Mouse (Mus musculus): ENCODE results near the gene Zdhhc19. TPM values are rescaled to one million over a fixed set of nuclear protein-coding genes. Genes with fewer than 3 reads are reported as not detected.

Gene Zdhhc19
- total and polyA plus RNA-seq, 3 experiments = not detected

DNA sequence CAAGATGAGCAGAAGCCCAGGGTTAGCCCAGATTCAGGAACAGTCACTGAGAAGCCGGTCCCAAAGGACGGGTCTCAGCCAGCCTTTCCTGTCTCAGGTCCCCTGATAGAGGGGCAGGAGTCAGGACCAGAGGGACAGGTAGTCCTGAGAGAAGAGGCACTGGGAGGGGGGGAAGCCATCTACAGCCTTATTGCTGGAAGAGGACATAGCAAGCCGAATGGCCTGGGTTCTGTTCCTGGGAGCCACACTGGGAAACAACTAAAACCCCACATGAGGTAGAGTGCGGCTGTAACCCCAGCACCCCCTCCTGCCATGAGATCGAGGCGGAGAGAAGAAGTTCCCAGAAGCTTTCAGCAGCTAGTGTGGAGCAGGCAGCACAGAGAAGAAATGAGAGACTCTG is 17.9 kb downstream of the Zdhhc19 start:
- H3K9ac ChIP-seq (ENCODE audit: low read depth, low read length) = no peak overlapping the region
- H3K27ac ChIP-seq = no peak overlapping the region
- no peak for DNase-seq
- H3K4me1 ChIP-seq (ENCODE audit: control insufficient read depth, insufficient read depth, low read length) = no peaks in the 10 kb centered on the region; the same call in 1 of the 2 replicates
- TF ChIP-seq POLR2A (IDR thresholded peaks at IDR 0.05; ENCODE audit: insufficient read depth, low read depth, low read length) (no peak), EP300 (IDR thresholded peaks at IDR 0.05; ENCODE audit: insufficient read depth, low read depth, low read length) (no peak), CTCF (IDR thresholded peaks at IDR 0.05) (no peak)
- H3K79me2 ChIP-seq (replicated peaks; ENCODE audit: control insufficient read depth, insufficient read depth, low read length) = no peaks in the 10 kb centered on the region
- H3K4me3 ChIP-seq = no peak overlapping the region
- WGBS = 95% methylated on average over 6 of the region's 6 CpGs
- H3K36me3 ChIP-seq (ENCODE audit: control insufficient read depth, insufficient read depth, low read length) = no peaks in the 10 kb centered on the region
- H3K27me3 ChIP-seq (ENCODE audit: control insufficient read depth, insufficient read depth, low read length) = no peaks in the 10 kb centered on the region; the same call in 1 of the 2 replicates
- intact Hi-C loops (cut with DNase I) = no loop called here

DNA sequence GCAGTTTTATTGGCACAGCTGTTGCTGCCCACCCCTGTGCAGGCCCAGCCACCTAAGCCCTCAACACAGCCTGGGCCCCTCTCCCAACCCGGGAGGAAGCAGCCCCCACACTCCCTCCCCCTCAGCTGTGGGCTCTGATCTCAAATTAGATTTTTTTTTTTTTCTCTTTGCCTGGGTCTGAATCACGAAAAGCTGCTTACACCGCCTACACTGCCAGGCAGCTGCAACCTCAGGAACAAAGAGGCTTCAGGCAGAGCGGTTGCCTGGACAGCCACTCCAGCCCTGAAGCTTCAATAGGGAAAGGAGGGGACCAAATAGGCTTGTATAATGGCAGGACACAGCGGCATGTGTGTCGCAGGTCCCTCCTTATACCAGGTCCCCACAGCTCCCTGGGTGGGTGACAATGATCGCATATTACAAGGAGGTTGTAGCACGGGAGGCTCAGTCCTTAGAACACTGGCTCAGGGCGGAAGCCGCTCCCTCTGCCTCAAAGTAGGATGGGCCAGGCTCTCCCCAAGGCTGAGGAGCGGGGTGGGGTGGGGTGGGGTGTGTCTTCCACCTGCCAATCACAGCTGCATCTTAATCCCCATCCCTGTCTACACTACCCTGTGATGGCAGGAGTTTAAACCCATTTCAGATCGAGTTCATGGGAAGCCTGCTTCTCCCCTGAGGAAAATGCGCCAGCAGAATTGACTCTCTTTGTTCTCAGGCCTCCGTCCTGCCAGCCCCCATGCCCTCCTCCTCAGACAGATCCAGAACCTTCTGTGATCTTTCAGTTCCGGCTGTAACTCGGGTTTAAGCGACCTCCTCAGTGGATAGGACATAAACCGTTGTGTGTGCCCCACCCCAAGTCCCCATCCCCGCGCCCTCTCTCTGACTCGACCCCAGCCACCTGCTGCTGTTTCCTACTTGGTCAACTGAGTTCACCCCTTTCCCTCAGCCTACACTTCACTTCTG is 20.2 kb downstream of the Zdhhc19 start:
- intact Hi-C loops (cut with DNase I) = no loop called here
- Histone ChIP-seq H3K27ac (no peak overlapping the region), H3K36me3 (ENCODE audit: control insufficient read depth, insufficient read depth, low read length) (no peaks in the 10 kb centered on the region), H3K4me3 (no peak overlapping the region), H3K79me2 (replicated peaks; ENCODE audit: control insufficient read depth, insufficient read depth, low read length) (no peaks in the 10 kb centered on the region), H3K9ac (ENCODE audit: low read depth, low read length) (no peak overlapping the region), H3K27me3 (ENCODE audit: control insufficient read depth, insufficient read depth, low read length) (no peaks in the 10 kb centered on the region; the same call in 1 of the 2 replicates), H3K4me1 (ENCODE audit: control insufficient read depth, insufficient read depth, low read length) (no peaks in the 10 kb centered on the region)
- 43% methylated on average over 21 of the region's 21 CpGs for WGBS
- TF ChIP-seq EP300 (IDR thresholded peaks at IDR 0.05; ENCODE audit: insufficient read depth, low read depth, low read length) (no peak), CTCF (IDR thresholded peaks at IDR 0.05) (no peak), POLR2A (IDR thresholded peaks at IDR 0.05; ENCODE audit: insufficient read depth, low read depth, low read length) (no peak)
- DNase-seq = no peak

DNA sequence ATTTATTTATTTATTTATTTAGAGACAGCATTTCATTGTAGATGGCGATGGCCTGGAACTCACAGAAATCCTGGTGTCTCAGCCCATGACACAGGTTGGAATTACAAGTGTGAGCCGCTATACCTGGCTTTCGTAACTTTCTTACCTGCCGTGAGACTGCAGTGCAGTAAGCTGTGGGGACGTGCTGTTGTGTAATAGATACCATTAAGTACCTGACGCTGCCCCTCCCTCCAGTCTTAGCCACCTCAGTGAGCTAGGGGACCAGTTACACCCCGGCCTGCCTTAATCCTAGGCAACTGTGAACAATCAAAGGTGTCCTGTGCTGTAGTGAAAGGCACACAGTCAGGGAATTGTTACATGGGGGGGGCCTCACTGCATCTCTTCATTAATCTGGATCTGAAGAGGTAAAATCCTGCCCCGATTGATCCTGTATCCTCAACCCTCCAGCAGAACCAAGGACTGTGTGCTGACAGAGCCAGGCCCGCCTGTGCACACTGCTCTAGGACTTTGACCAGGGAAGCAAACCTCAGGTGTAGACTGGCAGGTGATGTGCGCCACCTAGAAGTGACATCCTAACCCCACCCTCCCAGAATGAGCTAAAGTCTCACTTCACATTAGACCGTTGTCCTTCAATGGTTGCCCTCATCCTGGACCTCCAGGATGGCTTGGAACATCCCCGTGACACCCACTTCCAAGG is 21.9 kb downstream of the Zdhhc19 start:
- no peaks in the 10 kb centered on the region; the same call in 1 of the 2 replicates for H3K27me3 ChIP-seq (ENCODE audit: control insufficient read depth, insufficient read depth, low read length)
- H3K9ac ChIP-seq (ENCODE audit: low read depth, low read length) = no peak overlapping the region
- no peak for TF ChIP-seq CTCF (IDR thresholded peaks at IDR 0.05)
- no peak for TF ChIP-seq POLR2A (IDR thresholded peaks at IDR 0.05; ENCODE audit: insufficient read depth, low read depth, low read length)
- TF ChIP-seq EP300 (IDR thresholded peaks at IDR 0.05; ENCODE audit: insufficient read depth, low read depth, low read length) = no peak
- H3K27ac ChIP-seq = no peak overlapping the region
- no peaks in the 10 kb centered on the region for H3K36me3 ChIP-seq (ENCODE audit: control insufficient read depth, insufficient read depth, low read length)
- DNase-seq = no peak
- no peak overlapping the region for H3K4me3 ChIP-seq
- no peaks in the 10 kb centered on the region for H3K4me1 ChIP-seq (ENCODE audit: control insufficient read depth, insufficient read depth, low read length)
- intact Hi-C loops (cut with DNase I) = no loop called here
- no peaks in the 10 kb centered on the region for H3K79me2 ChIP-seq (replicated peaks; ENCODE audit: control insufficient read depth, insufficient read depth, low read length)
- WGBS = 87% methylated on average over 12 of the region's 12 CpGs

DNA sequence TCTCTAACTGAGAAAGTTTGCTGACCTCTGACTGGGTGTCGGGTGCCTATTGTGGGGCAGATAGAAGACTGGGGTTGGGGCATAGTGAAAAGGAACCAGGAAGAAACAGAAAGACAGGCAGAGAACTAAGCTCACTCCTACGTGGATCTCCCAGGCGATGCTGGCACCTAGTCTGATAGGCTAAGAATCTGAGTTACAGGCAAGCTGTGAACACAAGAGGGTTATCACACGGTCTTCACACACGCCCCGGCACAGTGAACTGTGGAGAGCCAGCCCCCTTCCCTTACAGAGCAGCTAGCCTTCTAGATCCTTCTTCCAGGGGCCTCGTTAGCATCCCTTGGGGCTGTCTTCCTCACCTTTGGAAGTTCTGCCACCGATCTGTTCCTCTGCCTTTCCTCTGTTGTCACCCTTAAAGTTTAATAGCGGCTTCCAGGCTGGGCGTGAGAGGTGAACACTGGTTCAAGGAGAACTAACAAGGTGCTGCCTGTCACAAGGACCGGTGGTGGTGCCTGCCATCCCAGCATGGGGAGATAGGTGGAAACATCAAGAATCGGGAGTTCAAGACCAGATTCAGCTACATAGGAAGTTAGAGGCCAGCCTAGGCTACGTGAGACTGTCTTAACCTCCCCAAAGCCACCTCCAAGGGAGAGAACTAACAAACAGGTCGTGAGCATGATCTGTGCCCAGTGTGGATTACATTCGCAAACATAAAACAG is 23.7 kb downstream of the Zdhhc19 start:
- H3K9ac ChIP-seq (ENCODE audit: low read depth, low read length) = no peak overlapping the region
- H3K4me3 ChIP-seq = no peak overlapping the region
- H3K36me3 ChIP-seq (ENCODE audit: control insufficient read depth, insufficient read depth, low read length) = no peaks in the 10 kb centered on the region
- intact Hi-C loops (cut with DNase I) = loop anchor here (5.0 kb wide), 1 partner anchor 87 kb away; the partner anchor contains the start of gene Tfrc
- peaks cover 4% of the 10 kb centered on the region; the same call in 1 of the 2 replicates for H3K4me1 ChIP-seq (ENCODE audit: control insufficient read depth, insufficient read depth, low read length)
- H3K27me3 ChIP-seq (ENCODE audit: control insufficient read depth, insufficient read depth, low read length) = no peaks in the 10 kb centered on the region
- TF ChIP-seq POLR2A (IDR thresholded peaks at IDR 0.05; ENCODE audit: insufficient read depth, low read depth, low read length) (no peak), EP300 (IDR thresholded peaks at IDR 0.05; ENCODE audit: insufficient read depth, low read depth, low read length) (no peak), CTCF (IDR thresholded peaks at IDR 0.05) (no peak)
- no peak for DNase-seq
- no peaks in the 10 kb centered on the region for H3K79me2 ChIP-seq (replicated peaks; ENCODE audit: control insufficient read depth, insufficient read depth, low read length)
- H3K27ac ChIP-seq = no peak overlapping the region
- WGBS = 85% methylated on average over 15 of the region's 15 CpGs

DNA sequence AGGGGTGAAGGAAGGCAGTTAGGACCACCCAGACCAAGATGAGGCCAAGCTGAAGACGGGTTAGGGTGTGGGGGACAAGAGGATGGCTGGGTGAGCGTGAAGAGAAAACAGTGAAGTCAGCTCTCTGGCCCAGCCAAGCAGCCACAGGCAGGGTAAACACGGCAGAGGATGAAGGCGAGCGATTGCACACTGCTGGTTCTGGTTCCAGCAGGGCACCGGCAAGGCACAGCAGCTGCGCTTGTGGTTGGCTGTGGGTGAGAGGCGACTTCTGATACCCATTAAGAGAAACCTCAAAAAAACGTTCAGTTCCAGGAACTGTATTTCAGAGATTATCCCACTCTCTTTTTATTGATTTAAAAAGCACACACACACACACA is 24.3 kb downstream of the Zdhhc19 start:
- peak in 1 of 2 experiments; percentile 35 for DNase-seq
- Histone ChIP-seq H3K27me3 (ENCODE audit: control insufficient read depth, insufficient read depth, low read length) (no peaks in the 10 kb centered on the region), H3K4me1 (ENCODE audit: control insufficient read depth, insufficient read depth, low read length) (peaks cover 4% of the 10 kb centered on the region; the same call in 1 of the 2 replicates), H3K27ac (no peak overlapping the region), H3K4me3 (no peak overlapping the region), H3K36me3 (ENCODE audit: control insufficient read depth, insufficient read depth, low read length) (no peaks in the 10 kb centered on the region), H3K9ac (ENCODE audit: low read depth, low read length) (no peak overlapping the region), H3K79me2 (replicated peaks; ENCODE audit: control insufficient read depth, insufficient read depth, low read length) (no peaks in the 10 kb centered on the region)
- intact Hi-C loops (cut with DNase I) = loop anchor here (5.0 kb wide), 1 partner anchor 87 kb away; the partner anchor contains the start of gene Tfrc
- TF ChIP-seq CTCF (IDR thresholded peaks at IDR 0.05) = no peak
- no peak for TF ChIP-seq EP300 (IDR thresholded peaks at IDR 0.05; ENCODE audit: insufficient read depth, low read depth, low read length)
- no peak for TF ChIP-seq POLR2A (IDR thresholded peaks at IDR 0.05; ENCODE audit: insufficient read depth, low read depth, low read length)
- WGBS = 74% methylated on average over 9 of the region's 9 CpGs
